Mouse (Mus musculus) forebrain, embryonic 13.5 days (tissue): ENCODE results near the gene Rnf145. TPM values are rescaled to one million over a fixed set of nuclear protein-coding genes. Genes with fewer than 3 reads are reported as not detected.

Source experiments
- ATAC-seq: fragments of 200-750 bp; cut with Nextera tagmentation; 2 replicates; pipeline ENCODE4 v1.8.0; 2017
- H3K27ac ChIP-seq: fragments of 300-500 bp; sonication (generic); 2 replicates; pipeline ENCODE4 v1.5.1; 2015; ENCODE audit warnings: inconsistent platforms, mild to moderate bottlenecking, moderate library complexity
- H3K27me3 ChIP-seq: fragments of 300-500 bp; sonication (generic); 2 replicates; pipeline ENCODE4 v1.6.1; 2015; ENCODE audit warnings: mild to moderate bottlenecking, inconsistent platforms
- H3K36me3 ChIP-seq: fragments of 300-500 bp; sonication (generic); 2 replicates; pipeline ENCODE4 v1.6.1; 2015; ENCODE audit warnings: mild to moderate bottlenecking, inconsistent platforms; ENCODE audit not compliant: poor library complexity, severe bottlenecking
- H3K4me1 ChIP-seq: fragments of 300-500 bp; sonication (generic); 2 replicates; pipeline ENCODE4 v1.6.1; 2015; ENCODE audit warnings: inconsistent platforms
- H3K4me2 ChIP-seq: fragments of 300-500 bp; sonication (generic); 2 replicates; pipeline ENCODE4 v1.6.1; 2015; ENCODE audit warnings: inconsistent platforms, mild to moderate bottlenecking, moderate library complexity
- H3K4me3 ChIP-seq: fragments of 300-500 bp; sonication (generic); 2 replicates; pipeline ENCODE4 v1.5.1; 2015; ENCODE audit warnings: mild to moderate bottlenecking, inconsistent platforms
- H3K9ac ChIP-seq: fragments of 300-500 bp; sonication (generic); 2 replicates; pipeline ENCODE4 v1.6.1; 2015; ENCODE audit warnings: mild to moderate bottlenecking, inconsistent platforms
- H3K9me3 ChIP-seq: fragments of 300-500 bp; sonication (generic); replicated peaks from 2 replicates; pipeline ENCODE4 v1.6.1; 2016; ENCODE audit warnings: inconsistent platforms
- WGBS: fragments of 180-500 bp; shearing (Covaris S2); methylation state at CpG from one replicate; pipeline ENCODE4 v1.1.7; 2015; 5-methylcytosine and 5-hydroxymethylcytosine counted together
- polyA plus RNA-seq: library from polyadenylated mRNA; unstranded; fragments of >200 nt; fragmentation: Nextera tagmentation; extraction: Ambion mirVana; gene quantifications from 2 replicates; pipeline ENCODE4 v1.2.1, GENCODE M21; 2015

The Rnf145 gene
- polyA plus RNA-seq, 1 experiment from 2014 or later = 78.0 TPM

DNA sequence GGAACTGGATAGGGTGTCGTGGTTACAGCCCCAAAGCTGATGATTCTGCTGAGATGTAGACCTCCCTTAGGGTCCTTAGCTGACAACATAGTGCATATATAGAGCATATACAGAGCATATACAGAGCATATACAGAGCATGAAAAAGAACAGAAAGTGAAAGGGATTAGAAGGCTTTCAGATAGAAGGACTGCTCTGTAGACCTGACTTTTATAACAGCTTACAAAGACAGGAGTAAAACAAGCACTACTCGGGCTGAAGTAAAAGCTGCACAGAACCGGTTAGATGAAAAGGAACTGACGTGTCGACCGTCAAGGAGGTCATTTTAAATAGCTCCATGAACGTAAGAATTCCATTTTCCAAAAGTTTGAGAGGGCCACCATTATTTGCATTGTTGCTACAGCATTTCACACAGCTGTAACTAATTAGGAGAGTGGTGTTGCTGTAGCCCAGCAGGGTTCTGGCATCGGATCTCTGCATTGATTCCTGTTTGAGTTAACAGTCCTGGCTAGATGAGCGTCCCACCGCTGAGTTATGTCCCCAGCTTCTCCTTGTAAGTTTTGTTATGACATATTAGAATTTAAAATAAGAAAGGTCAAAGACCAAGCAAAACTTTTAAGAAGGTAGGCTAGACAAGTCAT lies 20.6 kb downstream of the Rnf145 start:
- no peak overlapping the region for H3K4me3 ChIP-seq
- no peak for ATAC-seq
- no peak overlapping the region for H3K9ac ChIP-seq
- H3K36me3 ChIP-seq = peaks cover 44% of the 10 kb centered on the region
- WGBS = 50% methylated on average over 10 of the region's 10 CpGs
- H3K4me2 ChIP-seq = no peak overlapping the region
- peaks cover 11% of the 10 kb centered on the region for H3K4me1 ChIP-seq
- H3K27ac ChIP-seq = no peak overlapping the region
- no peaks in the 10 kb centered on the region for H3K27me3 ChIP-seq
- no peaks in the 10 kb centered on the region for H3K9me3 ChIP-seq

DNA sequence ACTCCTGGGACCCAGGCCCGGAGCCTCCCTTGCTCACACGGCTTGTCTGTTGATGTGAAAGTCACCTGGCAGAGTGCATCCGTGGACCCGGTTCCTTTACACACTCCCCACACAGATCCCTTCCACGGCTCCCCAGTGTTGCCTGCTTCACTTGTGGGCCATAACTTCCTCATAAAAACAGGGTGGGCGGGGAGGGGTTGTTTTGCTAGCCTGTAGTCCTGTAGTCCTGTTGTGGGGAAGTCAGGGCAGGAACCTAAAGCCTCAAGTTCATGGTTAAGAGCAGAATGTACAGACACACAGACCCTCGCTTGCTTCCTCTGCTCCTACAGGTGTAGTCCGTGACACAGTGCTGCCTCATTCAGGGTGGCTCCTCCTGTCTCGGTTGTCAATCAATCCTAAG lies 21.5 kb downstream of the Rnf145 start:
- H3K36me3 ChIP-seq = peaks cover 45% of the 10 kb centered on the region
- WGBS = 87% methylated on average over 9 of the region's 9 CpGs
- ATAC-seq = no peak
- no peak overlapping the region for H3K9ac ChIP-seq
- no peaks in the 10 kb centered on the region for H3K9me3 ChIP-seq
- no peak overlapping the region for H3K27ac ChIP-seq
- no peak overlapping the region for H3K4me3 ChIP-seq
- no peaks in the 10 kb centered on the region for H3K27me3 ChIP-seq
- H3K4me2 ChIP-seq = no peak overlapping the region
- H3K4me1 ChIP-seq = peaks cover 11% of the 10 kb centered on the region

DNA sequence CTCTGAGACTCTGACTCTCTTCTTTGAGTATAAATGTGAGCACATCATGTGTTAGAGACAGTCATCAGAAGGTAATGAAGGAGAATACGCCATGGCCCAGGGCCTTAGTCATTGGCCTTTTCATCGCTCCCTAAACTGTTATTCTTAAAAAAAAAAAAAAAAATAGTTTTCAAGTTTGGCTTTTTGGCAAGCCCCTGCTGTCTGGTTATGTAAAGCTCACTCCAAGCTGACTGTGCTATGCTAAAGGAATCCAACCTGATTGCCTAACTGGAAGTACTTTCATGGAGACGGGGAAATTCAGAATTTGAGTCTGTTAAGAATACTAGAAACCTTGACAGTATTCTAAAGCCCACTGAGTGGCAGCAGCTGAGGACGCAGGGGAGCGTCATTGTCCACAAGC lies 22.5 kb downstream of the Rnf145 start:
- no peak overlapping the region for H3K4me2 ChIP-seq
- no peak for ATAC-seq
- H3K9ac ChIP-seq = no peak overlapping the region
- H3K36me3 ChIP-seq = peaks cover 53% of the 10 kb centered on the region
- peaks cover 11% of the 10 kb centered on the region for H3K4me1 ChIP-seq
- 95% methylated on average over 5 of the region's 5 CpGs for WGBS
- no peaks in the 10 kb centered on the region for H3K9me3 ChIP-seq
- no peak overlapping the region for H3K27ac ChIP-seq
- no peaks in the 10 kb centered on the region for H3K27me3 ChIP-seq
- H3K4me3 ChIP-seq = no peak overlapping the region

DNA sequence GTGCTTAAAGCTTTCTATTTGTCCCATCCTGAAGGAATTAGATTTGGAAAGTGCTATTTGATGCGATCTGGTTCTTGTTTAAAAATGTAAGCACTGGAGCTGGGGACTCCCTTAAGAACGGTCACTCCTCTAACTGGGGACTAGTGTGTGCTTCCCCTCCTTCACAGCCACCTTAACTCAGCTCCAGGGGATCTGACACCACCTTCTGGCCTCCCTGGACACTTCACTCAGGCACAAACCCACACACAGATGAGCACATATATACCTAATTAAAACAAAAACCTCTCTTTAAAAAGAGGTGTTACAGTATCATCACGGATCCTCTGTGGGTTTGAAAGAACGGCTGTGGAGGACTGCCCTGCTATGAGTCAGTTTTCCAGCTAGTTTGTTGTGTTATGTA lies 23.0 kb downstream of the Rnf145 start:
- Histone ChIP-seq H3K9ac (no peak overlapping the region), H3K27me3 (no peaks in the 10 kb centered on the region), H3K4me1 (peaks cover 11% of the 10 kb centered on the region), H3K36me3 (peaks cover 57% of the 10 kb centered on the region), H3K27ac (no peak overlapping the region), H3K4me3 (no peak overlapping the region), H3K9me3 (no peaks in the 10 kb centered on the region), H3K4me2 (no peak overlapping the region)
- WGBS = 90% methylated on average over 4 of the region's 4 CpGs
- no peak for ATAC-seq

DNA sequence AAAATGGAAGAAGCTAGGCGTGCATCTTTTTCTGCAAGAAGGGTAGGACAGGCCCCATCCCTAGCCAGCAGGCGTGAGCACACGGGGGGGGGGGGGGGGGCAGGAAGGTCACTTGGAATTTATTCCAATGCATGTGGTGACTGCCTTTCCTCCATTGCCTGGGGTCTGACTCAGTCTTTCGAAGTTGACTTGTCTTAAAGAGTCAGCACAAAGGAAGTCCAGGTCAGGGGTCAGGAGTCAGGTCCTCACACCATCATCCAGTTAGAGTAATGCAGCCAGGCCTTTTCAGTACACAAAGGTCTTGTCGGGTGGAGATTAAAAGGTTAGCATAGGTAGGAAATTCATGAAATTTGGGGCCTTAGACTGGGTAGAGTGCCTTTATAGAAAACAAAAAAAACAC lies 24.8 kb downstream of the Rnf145 start:
- Histone ChIP-seq H3K4me1 (peaks cover 9% of the 10 kb centered on the region; the same call in 1 of the 2 replicates), H3K27me3 (no peaks in the 10 kb centered on the region), H3K27ac (no peak overlapping the region), H3K4me3 (no peak overlapping the region), H3K36me3 (peaks cover 62% of the 10 kb centered on the region), H3K9me3 (no peaks in the 10 kb centered on the region), H3K9ac (no peak overlapping the region), H3K4me2 (no peak overlapping the region)
- WGBS = 63% methylated on average over 3 of the region's 5 CpGs
- no peak for ATAC-seq

DNA sequence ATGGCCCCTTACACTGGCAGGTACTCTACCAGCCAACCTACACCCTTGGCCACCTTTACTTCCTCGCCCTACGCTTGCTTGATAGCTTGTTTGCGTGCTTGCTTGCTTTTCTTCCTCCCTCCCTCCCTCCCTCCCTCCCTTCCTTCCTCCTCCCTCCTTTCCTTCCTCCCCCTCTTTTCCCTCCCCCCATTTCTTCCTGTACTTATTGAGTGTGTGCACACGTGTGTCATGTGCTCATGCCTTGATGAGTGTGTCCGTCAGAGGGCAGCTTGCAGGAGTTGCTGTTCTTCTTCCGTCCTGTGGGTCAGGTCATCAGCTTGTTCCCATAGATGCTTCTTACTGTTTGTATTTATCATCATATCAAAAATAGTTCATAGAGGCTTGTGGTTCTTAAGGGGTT lies 25.2 kb downstream of the Rnf145 start:
- no peak overlapping the region for H3K4me3 ChIP-seq
- no peak overlapping the region for H3K4me2 ChIP-seq
- peaks cover 63% of the 10 kb centered on the region for H3K36me3 ChIP-seq
- H3K9ac ChIP-seq = no peak overlapping the region
- no peaks in the 10 kb centered on the region for H3K27me3 ChIP-seq
- no peak overlapping the region for H3K27ac ChIP-seq
- WGBS = 86% methylated on average over 6 of the region's 6 CpGs
- H3K9me3 ChIP-seq = no peaks in the 10 kb centered on the region
- no peak for ATAC-seq
- H3K4me1 ChIP-seq = peaks cover 6% of the 10 kb centered on the region; the same call in 1 of the 2 replicates

DNA sequence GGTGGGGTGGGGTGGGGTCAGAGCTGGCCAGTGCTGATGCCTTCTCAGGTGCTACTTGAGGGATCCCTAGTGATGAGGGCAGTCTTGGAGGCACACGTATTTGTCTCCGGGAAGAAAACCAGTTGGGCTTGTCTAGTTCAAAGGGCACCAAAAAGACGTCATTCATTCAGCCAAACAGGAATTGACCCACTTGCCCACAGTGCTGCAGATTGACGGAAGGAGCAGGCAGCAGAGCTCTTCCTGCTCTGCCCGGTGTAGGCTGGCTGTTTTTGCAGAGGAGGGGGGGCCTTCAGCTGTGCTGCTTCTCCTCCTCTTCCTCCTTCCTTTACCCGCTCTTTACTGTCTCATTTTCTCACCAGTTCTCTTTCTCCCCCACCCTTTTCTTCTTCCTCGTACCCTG lies 26.4 kb downstream of the Rnf145 start:
- no peaks in the 10 kb centered on the region for H3K27me3 ChIP-seq
- no peak overlapping the region for H3K9ac ChIP-seq
- H3K27ac ChIP-seq = no peak overlapping the region
- H3K4me3 ChIP-seq = no peak overlapping the region
- H3K9me3 ChIP-seq = no peaks in the 10 kb centered on the region
- H3K4me2 ChIP-seq = no peak overlapping the region
- no peaks in the 10 kb centered on the region for H3K4me1 ChIP-seq
- WGBS = 72% methylated on average over 7 of the region's 7 CpGs
- ATAC-seq = no peak
- peaks cover 69% of the 10 kb centered on the region for H3K36me3 ChIP-seq

DNA sequence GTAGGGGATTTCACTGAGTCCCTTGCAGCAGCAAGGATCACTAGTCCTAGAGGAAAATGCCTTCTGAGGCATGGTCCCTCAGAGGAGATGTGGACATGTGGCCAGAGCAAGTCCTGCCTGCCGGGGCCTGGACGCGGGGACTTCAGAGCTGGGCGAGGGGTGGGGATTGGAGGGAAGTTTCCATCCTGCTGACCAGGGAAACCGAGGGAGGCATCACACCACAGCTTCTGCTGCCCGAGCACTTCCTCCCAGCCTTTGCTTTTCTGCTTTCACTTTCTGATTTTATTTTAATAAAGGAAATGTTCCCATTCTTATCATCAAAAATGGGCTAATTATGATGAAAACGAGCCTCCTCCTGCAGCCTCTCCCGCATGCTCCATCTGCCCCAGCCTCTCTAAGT lies 27.5 kb downstream of the Rnf145 start:
- no peaks in the 10 kb centered on the region for H3K4me1 ChIP-seq
- no peak overlapping the region for H3K4me2 ChIP-seq
- no peaks in the 10 kb centered on the region for H3K9me3 ChIP-seq
- H3K36me3 ChIP-seq = peaks cover 76% of the 10 kb centered on the region
- H3K4me3 ChIP-seq = no peak overlapping the region
- 81% methylated on average over 8 of the region's 8 CpGs for WGBS
- no peaks in the 10 kb centered on the region for H3K27me3 ChIP-seq
- no peak for ATAC-seq
- H3K9ac ChIP-seq = no peak overlapping the region
- H3K27ac ChIP-seq = no peak overlapping the region

DNA sequence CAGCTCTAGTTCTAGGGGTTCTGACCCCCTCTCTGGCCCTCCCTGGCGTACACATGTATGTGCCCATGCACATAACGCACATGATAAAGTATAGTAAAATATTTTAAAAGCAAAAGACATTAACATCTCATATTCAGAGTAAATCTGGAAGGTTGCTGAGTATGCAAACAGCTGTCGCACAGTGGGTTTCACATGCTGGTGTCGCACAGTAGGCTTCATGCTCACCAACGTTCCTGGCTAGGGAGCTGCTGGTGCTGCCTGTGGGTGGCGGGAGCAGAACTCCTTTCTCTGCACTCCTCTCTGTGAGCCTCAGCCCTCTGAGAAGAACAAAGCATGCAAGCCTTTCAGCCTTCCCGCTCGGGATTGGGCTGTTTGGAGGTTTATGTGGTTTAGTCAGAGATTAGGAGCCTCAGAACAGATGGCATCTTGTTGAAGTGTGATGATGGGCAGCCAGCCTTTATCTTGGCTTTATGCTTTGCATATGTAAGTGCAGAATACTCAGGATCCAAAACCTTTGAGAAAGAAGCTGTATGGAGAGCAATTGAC lies 29.0 kb downstream of the Rnf145 start:
- Histone ChIP-seq H3K4me1 (no peaks in the 10 kb centered on the region), H3K27me3 (no peaks in the 10 kb centered on the region), H3K27ac (peak overlapping the region; percentile 75), H3K36me3 (peaks cover 78% of the 10 kb centered on the region), H3K4me2 (no peak overlapping the region), H3K4me3 (no peak overlapping the region), H3K9ac (no peak overlapping the region), H3K9me3 (no peaks in the 10 kb centered on the region)
- ATAC-seq = peak; percentile 70
- 67% methylated on average over 8 of the region's 8 CpGs for WGBS

DNA sequence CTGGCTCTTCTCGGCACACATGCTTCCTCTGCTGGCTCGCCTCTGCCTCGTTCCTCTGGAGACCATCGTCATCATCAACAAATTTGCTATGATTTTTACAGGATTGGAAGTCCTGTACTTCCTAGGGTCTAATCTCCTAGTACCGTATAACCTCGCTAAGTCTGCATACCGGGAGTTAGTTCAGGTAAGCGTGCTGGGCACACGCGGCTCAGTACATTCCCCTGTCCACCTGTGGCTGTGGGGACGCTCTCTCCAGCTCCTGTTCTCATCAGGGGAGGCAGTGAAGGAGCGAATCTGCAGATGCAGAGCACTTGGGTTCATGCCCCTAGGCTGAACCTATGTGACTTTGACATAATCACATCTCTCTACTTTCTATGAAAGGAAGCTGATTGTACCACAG lies 30.1 kb downstream of the Rnf145 start:
- peaks cover 82% of the 10 kb centered on the region for H3K36me3 ChIP-seq
- no peak overlapping the region for H3K4me2 ChIP-seq
- H3K4me1 ChIP-seq = no peaks in the 10 kb centered on the region
- H3K4me3 ChIP-seq = no peak overlapping the region
- no peak for ATAC-seq
- H3K27me3 ChIP-seq = no peaks in the 10 kb centered on the region
- WGBS = 94% methylated on average over 12 of the region's 12 CpGs
- no peaks in the 10 kb centered on the region for H3K9me3 ChIP-seq
- no peak overlapping the region for H3K9ac ChIP-seq
- H3K27ac ChIP-seq = no peak overlapping the region

DNA sequence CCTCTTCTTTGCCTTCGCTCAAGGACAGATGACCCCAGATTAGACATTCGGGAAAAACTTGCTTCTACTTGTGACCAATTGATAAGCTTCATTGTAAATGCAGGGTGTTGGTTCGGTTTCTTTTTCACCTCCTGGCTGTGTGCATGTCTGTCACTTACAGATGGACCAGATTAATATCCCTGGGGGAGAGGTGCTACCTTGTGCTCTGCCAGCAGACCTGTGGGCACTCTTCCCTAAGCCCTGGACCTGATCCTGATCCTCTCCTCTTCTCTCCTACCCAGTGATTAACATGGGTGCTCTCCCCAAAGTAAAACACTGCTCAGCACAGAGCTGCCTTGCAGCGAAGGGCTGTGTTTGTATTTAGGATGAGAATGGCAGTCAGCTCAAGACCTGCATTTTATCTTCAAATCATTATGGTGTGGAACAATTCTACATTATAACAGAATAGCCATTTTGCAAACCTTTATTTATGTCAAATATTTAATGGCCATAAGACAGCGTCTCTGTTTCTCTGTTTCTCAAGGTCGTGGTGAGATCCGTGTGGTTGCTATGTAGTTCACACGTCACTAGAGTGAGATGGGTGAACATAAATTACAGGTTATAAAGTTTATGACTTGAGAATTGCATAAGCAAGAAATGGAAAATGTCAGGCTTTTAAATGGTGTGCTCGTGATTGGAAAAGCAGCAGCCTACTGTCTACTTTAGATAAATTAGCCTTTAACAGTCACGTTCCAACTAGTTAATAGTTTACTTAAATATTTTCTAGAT lies 30.9 kb downstream of the Rnf145 start:
- ATAC-seq = no peak
- H3K4me3 ChIP-seq = no peak overlapping the region
- WGBS = 93% methylated on average over 10 of the region's 10 CpGs

DNA sequence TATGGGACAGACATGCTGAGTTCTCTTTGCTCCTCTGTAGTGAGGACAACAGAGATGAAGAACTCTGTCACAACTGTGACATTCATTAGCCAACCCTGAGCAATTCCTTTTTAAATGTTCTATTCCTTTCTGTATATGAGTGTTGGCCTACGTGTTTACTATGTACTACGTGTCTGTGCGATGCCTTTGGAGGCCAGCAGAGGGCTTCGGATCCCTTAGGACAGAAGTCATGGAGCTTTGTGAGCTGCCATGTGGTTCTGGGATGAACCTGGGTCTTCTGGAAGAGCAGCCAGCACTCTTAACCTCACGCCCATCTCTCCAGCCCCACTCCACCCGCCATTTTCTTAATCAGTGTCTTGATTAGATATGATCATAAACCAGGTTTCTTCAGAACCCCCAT lies 32.2 kb downstream of the Rnf145 start:
- ATAC-seq = no peak

More for the DNA sequence above, 30.9 kb downstream of the Rnf145 start:
- H3K4me2 ChIP-seq = no peak overlapping the region
- H3K27ac ChIP-seq = no peak overlapping the region
- H3K36me3 ChIP-seq = peaks cover 78% of the 10 kb centered on the region
- no peak overlapping the region for H3K9ac ChIP-seq
- H3K27me3 ChIP-seq = no peaks in the 10 kb centered on the region
- H3K9me3 ChIP-seq = no peaks in the 10 kb centered on the region
- no peaks in the 10 kb centered on the region for H3K4me1 ChIP-seq

More for the DNA sequence above, 32.2 kb downstream of the Rnf145 start:
- Histone ChIP-seq H3K4me2 (no peak overlapping the region), H3K27me3 (no peaks in the 10 kb centered on the region), H3K9me3 (no peaks in the 10 kb centered on the region), H3K27ac (no peak overlapping the region), H3K36me3 (peaks cover 77% of the 10 kb centered on the region), H3K9ac (no peak overlapping the region), H3K4me3 (no peak overlapping the region), H3K4me1 (no peaks in the 10 kb centered on the region)
- 92% methylated on average over 6 of the region's 6 CpGs for WGBS
